Mouse (Mus musculus) lung, embryonic 15.5 days (tissue): ENCODE data around the gene Arhgap10. TPM values are rescaled to one million over a fixed set of nuclear protein-coding genes. Genes with fewer than 3 reads are reported as not detected.

Experiments used
- ATAC-seq: fragments of 200-750 bp; cut with Nextera tagmentation; 2 replicates; pipeline ENCODE4 v1.8.0; 2017; ENCODE audit warnings: moderate number of reproducible peaks, borderline replicate concordance; ENCODE audit not compliant: low FRiP score, low TSS enrichment; ENCODE audit errors: extremely low read depth
- H3K27ac ChIP-seq: fragments of 300-500 bp; sonication (generic); 2 replicates; pipeline ENCODE4 v1.5.1; 2015; ENCODE audit warnings: moderate library complexity, mild to moderate bottlenecking, inconsistent platforms
- H3K27me3 ChIP-seq: fragments of 300-500 bp; sonication (generic); 2 replicates; pipeline ENCODE4 v1.6.1; 2015; ENCODE audit warnings: inconsistent platforms
- H3K36me3 ChIP-seq: fragments of 300-500 bp; sonication (generic); 2 replicates; pipeline ENCODE4 v1.6.1; 2015; ENCODE audit warnings: inconsistent platforms
- H3K4me1 ChIP-seq: fragments of 300-500 bp; sonication (generic); 2 replicates; pipeline ENCODE4 v1.6.1; 2015; ENCODE audit warnings: inconsistent platforms
- H3K4me2 ChIP-seq: fragments of 300-500 bp; sonication (generic); 2 replicates; pipeline ENCODE4 v1.6.1; 2015; ENCODE audit warnings: inconsistent platforms, mild to moderate bottlenecking, moderate library complexity
- H3K4me3 ChIP-seq: fragments of 300-500 bp; sonication (generic); 2 replicates; pipeline ENCODE4 v1.5.1; 2015; ENCODE audit warnings: mild to moderate bottlenecking, inconsistent platforms
- H3K9ac ChIP-seq: fragments of 300-500 bp; sonication (generic); 2 replicates; pipeline ENCODE4 v1.6.1; 2015; ENCODE audit warnings: inconsistent platforms
- H3K9me3 ChIP-seq: fragments of 300-500 bp; sonication (generic); 2 replicates; pipeline ENCODE4 v1.6.1; 2016; ENCODE audit warnings: inconsistent platforms
- WGBS: fragments of 180-500 bp; shearing (Covaris S2); methylation state at CpG from one replicate; pipeline ENCODE4 v1.1.7; 2015; 5-methylcytosine and 5-hydroxymethylcytosine counted together
- polyA plus RNA-seq: library from polyadenylated mRNA; unstranded; fragments of >200 nt; fragmentation: Nextera tagmentation; extraction: Ambion mirVana; gene quantifications from 2 replicates; pipeline ENCODE4 v1.2.1, GENCODE M21; 2015

Arhgap10 gene
- polyA plus RNA-seq, 1 experiment from 2014 or later, result 23.8 TPM

GRCm38 (mm10) chr8:77433221-77433620 lies 84.5 kb downstream of the Arhgap10 start:
- Histone ChIP-seq H3K4me3 (no peak overlapping the region), H3K9me3 (no peaks in the 10 kb centered on the region), H3K36me3 (no peaks in the 10 kb centered on the region), H3K9ac (no peak overlapping the region), H3K27ac (peak overlapping the region; percentile 43), H3K4me2 (no peak overlapping the region; the same call in 1 of the 2 replicates), H3K27me3 (no peaks in the 10 kb centered on the region), H3K4me1 (peaks cover 54% of the 10 kb centered on the region)
- WGBS, result 34% methylated on average over 4 of the region's 4 CpGs
- ATAC-seq, result peak; percentile 12; the same call in 1 of the 2 replicates

- Histone ChIP-seq H3K36me3 (no peaks in the 10 kb centered on the region), H3K27me3 (no peaks in the 10 kb centered on the region), H3K4me2 (no peak overlapping the region; the same call in 1 of the 2 replicates), H3K9me3 (no peaks in the 10 kb centered on the region), H3K4me3 (no peak overlapping the region), H3K9ac (no peak overlapping the region), H3K27ac (peak overlapping the region; percentile 43), H3K4me1 (peaks cover 49% of the 10 kb centered on the region)
- 33% methylated on average over 10 of the region's 10 CpGs for WGBS
- 0 out of 2 replicates have a peak, but pooled peaks have one; percentile 3 for ATAC-seq
Observed at GRCm38 (mm10) chr8:77432726-77433125, 85.0 kb downstream of the Arhgap10 start.

GRCm38 (mm10) chr8:77428420-77428819 lies 89.3 kb downstream of the Arhgap10 start:
- WGBS, result 61% methylated on average over 4 of the region's 4 CpGs

GRCm38 (mm10) chr8:77428015-77428414 lies 89.7 kb downstream of the Arhgap10 start:
- H3K27me3 ChIP-seq, result no peaks in the 10 kb centered on the region
- no peaks in the 10 kb centered on the region for H3K9me3 ChIP-seq
- no peak overlapping the region for H3K9ac ChIP-seq
- H3K36me3 ChIP-seq, result 0 out of 2 replicates have a peak, but pooled peaks cover 5% of the 10 kb centered on the region
- peaks cover 16% of the 10 kb centered on the region for H3K4me1 ChIP-seq
- 41% methylated on average over 6 of the region's 6 CpGs for WGBS
- no peak for ATAC-seq
- H3K4me3 ChIP-seq, result no peak overlapping the region
- no peak overlapping the region for H3K4me2 ChIP-seq
- no peak overlapping the region for H3K27ac ChIP-seq

More at GRCm38 (mm10) chr8:77428420-77428819, 89.3 kb downstream of the Arhgap10 start:
- no peak for ATAC-seq
- H3K27me3 ChIP-seq, result no peaks in the 10 kb centered on the region
- H3K4me1 ChIP-seq, result peaks cover 20% of the 10 kb centered on the region
- H3K4me2 ChIP-seq, result no peak overlapping the region
- 0 out of 2 replicates have a peak, but pooled peaks cover 5% of the 10 kb centered on the region for H3K36me3 ChIP-seq
- no peaks in the 10 kb centered on the region for H3K9me3 ChIP-seq
- no peak overlapping the region for H3K9ac ChIP-seq
- H3K4me3 ChIP-seq, result no peak overlapping the region
- no peak overlapping the region for H3K27ac ChIP-seq

GRCm38 (mm10) chr8:77427438-77427837 lies 90.3 kb downstream of the Arhgap10 start:
- WGBS, result 79% methylated on average over 9 of the region's 9 CpGs

GRCm38 (mm10) chr8:77423850-77424249 lies 93.9 kb downstream of the Arhgap10 start:
- Histone ChIP-seq H3K27me3 (no peaks in the 10 kb centered on the region), H3K9ac (no peak overlapping the region), H3K4me3 (no peak overlapping the region), H3K27ac (no peak overlapping the region), H3K36me3 (0 out of 2 replicates have a peak, but pooled peaks cover 5% of the 10 kb centered on the region), H3K4me1 (no peaks in the 10 kb centered on the region), H3K4me2 (no peak overlapping the region), H3K9me3 (no peaks in the 10 kb centered on the region)
- 73% methylated on average over 4 of the region's 6 CpGs for WGBS
- no peak for ATAC-seq

More at GRCm38 (mm10) chr8:77427438-77427837, 90.3 kb downstream of the Arhgap10 start:
- Histone ChIP-seq H3K4me3 (no peak overlapping the region), H3K4me2 (no peak overlapping the region), H3K9me3 (no peaks in the 10 kb centered on the region), H3K27ac (no peak overlapping the region), H3K27me3 (no peaks in the 10 kb centered on the region), H3K36me3 (0 out of 2 replicates have a peak, but pooled peaks cover 5% of the 10 kb centered on the region), H3K9ac (no peak overlapping the region), H3K4me1 (peaks cover 10% of the 10 kb centered on the region)
- ATAC-seq, result no peak

- ATAC-seq, result no peak
Observed at GRCm38 (mm10) chr8:77422632-77423252, 95.0 kb downstream of the Arhgap10 start.

GRCm38 (mm10) chr8:77421596-77421995 lies 96.2 kb downstream of the Arhgap10 start:
- Histone ChIP-seq H3K4me2 (no peak overlapping the region), H3K27me3 (no peaks in the 10 kb centered on the region), H3K27ac (no peak overlapping the region), H3K4me1 (no peaks in the 10 kb centered on the region), H3K36me3 (0 out of 2 replicates have a peak, but pooled peaks cover 5% of the 10 kb centered on the region), H3K9me3 (no peaks in the 10 kb centered on the region), H3K4me3 (no peak overlapping the region), H3K9ac (no peak overlapping the region)
- ATAC-seq, result no peak
- 86% methylated on average over 13 of the region's 13 CpGs for WGBS

More at GRCm38 (mm10) chr8:77422632-77423252, 95.0 kb downstream of the Arhgap10 start:
- Histone ChIP-seq H3K4me2 (no peak overlapping the region), H3K36me3 (0 out of 2 replicates have a peak, but pooled peaks cover 5% of the 10 kb centered on the region), H3K27me3 (no peaks in the 10 kb centered on the region), H3K9ac (no peak overlapping the region), H3K4me1 (no peaks in the 10 kb centered on the region), H3K27ac (no peak overlapping the region), H3K4me3 (no peak overlapping the region), H3K9me3 (no peaks in the 10 kb centered on the region)
- 76% methylated on average over 15 of the region's 15 CpGs for WGBS

- 0 out of 2 replicates have a peak, but pooled peaks cover 5% of the 10 kb centered on the region for H3K36me3 ChIP-seq
- no peak overlapping the region for H3K27ac ChIP-seq
- no peak overlapping the region for H3K4me2 ChIP-seq
- 56% methylated on average over 4 of the region's 4 CpGs for WGBS
- H3K4me1 ChIP-seq, result no peaks in the 10 kb centered on the region
- no peak overlapping the region for H3K4me3 ChIP-seq
- no peaks in the 10 kb centered on the region for H3K9me3 ChIP-seq
- peak; percentile 48; the same call in 1 of the 2 replicates for ATAC-seq
- no peaks in the 10 kb centered on the region for H3K27me3 ChIP-seq
- H3K9ac ChIP-seq, result no peak overlapping the region
Observed at GRCm38 (mm10) chr8:77419731-77420130, 98.0 kb downstream of the Arhgap10 start.

GRCm38 (mm10) chr8:77416738-77417137 lies 101.0 kb downstream of the Arhgap10 start:
- H3K4me2 ChIP-seq, result no peak overlapping the region
- H3K9ac ChIP-seq, result no peak overlapping the region
- ATAC-seq, result no peak
- no peaks in the 10 kb centered on the region for H3K27me3 ChIP-seq
- H3K9me3 ChIP-seq, result no peaks in the 10 kb centered on the region
- no peak overlapping the region for H3K27ac ChIP-seq
- H3K36me3 ChIP-seq, result peaks cover 11% of the 10 kb centered on the region; the same call in 1 of the 2 replicates
- 14% methylated on average over 5 of the region's 5 CpGs for WGBS
- H3K4me1 ChIP-seq, result no peaks in the 10 kb centered on the region
- no peak overlapping the region for H3K4me3 ChIP-seq

- Histone ChIP-seq H3K4me1 (no peaks in the 10 kb centered on the region), H3K27me3 (no peaks in the 10 kb centered on the region), H3K36me3 (peaks cover 16% of the 10 kb centered on the region; the same call in 1 of the 2 replicates), H3K4me2 (no peak overlapping the region), H3K4me3 (no peak overlapping the region), H3K9me3 (no peaks in the 10 kb centered on the region), H3K27ac (no peak overlapping the region), H3K9ac (no peak overlapping the region)
- WGBS, result 73% methylated on average over 4 of the region's 5 CpGs
- ATAC-seq, result no peak
Observed at GRCm38 (mm10) chr8:77416034-77416433, 101.7 kb downstream of the Arhgap10 start.

- peaks cover 24% of the 10 kb centered on the region for H3K36me3 ChIP-seq
- no peaks in the 10 kb centered on the region for H3K27me3 ChIP-seq
- no peak overlapping the region for H3K4me3 ChIP-seq
- H3K27ac ChIP-seq, result no peak overlapping the region
- 97% methylated on average over 15 of the region's 15 CpGs for WGBS
- ATAC-seq, result no peak
- H3K4me1 ChIP-seq, result 0 out of 2 replicates have a peak, but pooled peaks cover 6% of the 10 kb centered on the region
- H3K9me3 ChIP-seq, result no peaks in the 10 kb centered on the region
- H3K9ac ChIP-seq, result no peak overlapping the region
- no peak overlapping the region for H3K4me2 ChIP-seq
Observed at GRCm38 (mm10) chr8:77411262-77411661, 106.5 kb downstream of the Arhgap10 start.
